Mouse (Mus musculus): Measurements from ENCODE around the gene Rab27a.

DNA sequence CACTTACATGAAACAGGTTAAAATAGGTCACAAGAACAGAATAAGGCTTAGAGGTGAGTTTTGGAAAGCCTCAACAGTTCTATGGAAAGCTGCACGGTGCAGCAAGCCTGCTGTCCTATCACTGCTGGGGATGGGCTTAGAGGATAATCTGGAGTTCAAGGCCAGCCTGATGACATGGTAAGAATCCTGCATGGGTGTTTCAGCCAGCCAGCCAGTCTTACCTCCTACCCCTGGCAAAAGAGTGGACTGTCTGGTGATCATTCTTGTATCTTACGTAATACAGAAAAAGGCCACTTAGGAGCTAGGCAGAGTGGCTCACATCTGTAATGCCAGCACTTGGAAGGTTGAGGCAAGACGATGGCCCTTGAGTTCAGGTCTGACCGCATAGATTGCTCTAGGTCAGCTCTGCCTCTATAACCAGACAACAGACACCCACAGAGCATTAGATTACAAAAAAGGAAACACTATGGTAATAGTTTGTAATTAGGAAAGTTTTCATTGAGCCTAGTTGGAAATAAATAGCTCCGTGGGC is 24.0 kb upstream of the Rab27a start:
- no peak for TF ChIP-seq CTCF (IDR thresholded peaks at IDR 0.05; ENCODE audit: control insufficient read depth, insufficient read depth, insufficient read length)
- TF ChIP-seq MYOD1 (IDR thresholded peaks at IDR 0.05; ENCODE audit: control insufficient read depth, insufficient read length, low read depth) = no peak
- TF ChIP-seq MYOG (IDR thresholded peaks at IDR 0.05; ENCODE audit: control insufficient read depth, extremely low read depth, insufficient read length) = no peak
- no peak for TF ChIP-seq MAX (IDR thresholded peaks at IDR 0.05)
- TF ChIP-seq CEBPB (IDR thresholded peaks at IDR 0.05; ENCODE audit: low read depth) = no peak
- no peak for TF ChIP-seq FOSL1 (IDR thresholded peaks at IDR 0.05; ENCODE audit: insufficient read depth, low read length, poor library complexity, severe bottlenecking)
- no peak for TF ChIP-seq USF1 (IDR thresholded peaks at IDR 0.05; ENCODE audit: low read depth)
